Mouse (Mus musculus): ENCODE measurements at regions not wholly inside any gene's neighbourhood (a gene's known extent, or its start where the extent isn't known, plus 50 kb on each side); places are given as distances from the start of the nearest gene placed in this dataset.
A peak's percentile ranks its signal among the peaks of the same experiment; 100 is the strongest.

DNA sequence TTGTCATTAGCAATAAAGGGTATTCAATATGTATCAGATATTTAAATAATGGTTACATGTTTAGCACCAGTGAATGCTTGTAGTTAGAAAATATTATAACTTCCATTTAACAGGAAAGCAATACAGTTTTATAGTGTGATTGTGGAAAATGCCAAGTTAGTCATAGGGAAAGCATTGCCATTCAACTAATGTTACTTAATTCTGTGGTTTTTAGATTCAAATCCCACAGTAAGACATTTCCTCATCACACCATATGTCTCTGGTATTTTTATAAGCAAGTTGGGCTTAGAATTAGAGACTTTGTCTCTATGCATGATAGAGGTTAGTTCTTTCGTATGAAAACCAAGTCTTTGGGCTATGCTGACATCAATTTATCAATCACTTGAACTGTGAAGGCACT is 133.0 kb downstream of the Prr30 start:
- Histone ChIP-seq H3K4me1 (ENCODE audit: control insufficient read depth, insufficient read depth, low read length) (no peaks in the 10 kb centered on the region), H3K27me3 (ENCODE audit: control insufficient read depth, insufficient read depth, low read length) (no peaks in the 10 kb centered on the region), H3K4me3 (ENCODE audit: low read depth, low read length) (no peak overlapping the region), H3K36me3 (ENCODE audit: control insufficient read depth, insufficient read depth, low read length) (no peaks in the 10 kb centered on the region), H3K9ac (ENCODE audit: low read length) (no peak overlapping the region), H3K9me3 (ENCODE audit: control insufficient read depth, low read length) (no peaks in the 10 kb centered on the region), H3K27ac (ENCODE audit: low read depth, low read length) (no peak overlapping the region), H3K4me2 (ENCODE audit: low read depth) (no peak overlapping the region)
- ATAC-seq (ENCODE audit: insufficient read depth, low FRiP score, low TSS enrichment) (no peak), DNase-seq (ENCODE audit: low spot score) (no peak)
- WGBS: 87% methylated on average over 1 of the region's 1 CpGs

DNA sequence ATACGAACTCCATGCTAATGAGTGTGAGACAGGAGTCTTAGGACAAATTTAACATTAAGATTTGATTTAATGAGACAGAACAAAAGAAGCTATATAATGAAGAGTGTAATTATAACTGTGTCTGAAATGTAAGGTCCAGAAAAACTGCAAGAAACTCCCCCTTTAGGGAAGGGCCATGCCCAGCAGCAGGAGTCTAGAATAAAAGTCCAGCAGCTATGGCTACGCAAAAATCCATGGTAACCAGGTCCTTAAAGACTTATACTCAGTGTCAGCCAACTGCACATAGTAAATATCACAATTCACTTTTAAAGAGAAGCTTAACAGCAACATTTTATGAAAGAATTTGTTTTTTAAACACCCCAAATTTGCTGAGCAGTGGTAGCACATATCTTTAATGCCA is 143.3 kb downstream of the Prr30 start:
- no peaks in the 10 kb centered on the region for H3K4me1 ChIP-seq (ENCODE audit: control insufficient read depth, insufficient read depth, low read length)
- H3K27me3 ChIP-seq (ENCODE audit: control insufficient read depth, insufficient read depth, low read length): no peaks in the 10 kb centered on the region
- no peak overlapping the region for H3K27ac ChIP-seq (ENCODE audit: low read depth, low read length)
- H3K4me2 ChIP-seq (ENCODE audit: low read depth): no peak overlapping the region
- WGBS: 88% methylated on average over 2 of the region's 2 CpGs
- no peaks in the 10 kb centered on the region for H3K9me3 ChIP-seq (ENCODE audit: control insufficient read depth, low read length)
- no peak overlapping the region for H3K9ac ChIP-seq (ENCODE audit: low read length)
- no peak overlapping the region for H3K4me3 ChIP-seq (ENCODE audit: low read depth, low read length)
- ATAC-seq (ENCODE audit: insufficient read depth, low FRiP score, low TSS enrichment): no peak
- no peaks in the 10 kb centered on the region for H3K36me3 ChIP-seq (ENCODE audit: control insufficient read depth, insufficient read depth, low read length)
- no peak for DNase-seq (ENCODE audit: low spot score)

- Histone ChIP-seq H3K4me2 (ENCODE audit: low read depth) (no peak overlapping the region), H3K9ac (ENCODE audit: low read length) (no peak overlapping the region), H3K27me3 (ENCODE audit: control insufficient read depth, insufficient read depth, low read length) (no peaks in the 10 kb centered on the region), H3K9me3 (ENCODE audit: control insufficient read depth, low read length) (no peaks in the 10 kb centered on the region), H3K4me1 (ENCODE audit: control insufficient read depth, insufficient read depth, low read length) (no peaks in the 10 kb centered on the region), H3K4me3 (ENCODE audit: low read depth, low read length) (no peak overlapping the region), H3K27ac (ENCODE audit: low read depth, low read length) (no peak overlapping the region), H3K36me3 (ENCODE audit: control insufficient read depth, insufficient read depth, low read length) (no peaks in the 10 kb centered on the region)
- peak; percentile 15 for DNase-seq (ENCODE audit: low spot score)
- ATAC-seq (ENCODE audit: insufficient read depth, low FRiP score, low TSS enrichment): no peak; the same call in 1 of the 2 replicates
- WGBS: 32% methylated on average over 3 of the region's 3 CpGs
These were observed 144.2 kb downstream of the Prr30 start for GRCm38 (mm10) chr14:101055915-101056314.

GRCm38 (mm10) chr14:101054786-101055185 is 145.3 kb downstream of the Prr30 start:
- Histone ChIP-seq H3K4me1 (ENCODE audit: control insufficient read depth, insufficient read depth, low read length) (no peaks in the 10 kb centered on the region), H3K36me3 (ENCODE audit: control insufficient read depth, insufficient read depth, low read length) (no peaks in the 10 kb centered on the region), H3K9me3 (ENCODE audit: control insufficient read depth, low read length) (no peaks in the 10 kb centered on the region), H3K27me3 (ENCODE audit: control insufficient read depth, insufficient read depth, low read length) (no peaks in the 10 kb centered on the region), H3K9ac (ENCODE audit: low read length) (no peak overlapping the region), H3K4me3 (ENCODE audit: low read depth, low read length) (no peak overlapping the region), H3K4me2 (ENCODE audit: low read depth) (no peak overlapping the region), H3K27ac (ENCODE audit: low read depth, low read length) (no peak overlapping the region)
- no peak for DNase-seq (ENCODE audit: low spot score)
- WGBS: 91% methylated on average over 4 of the region's 4 CpGs
- ATAC-seq (ENCODE audit: insufficient read depth, low FRiP score, low TSS enrichment): no peak

GRCm38 (mm10) chr14:101052760-101053159 is 147.4 kb downstream of the Prr30 start:
- Histone ChIP-seq H3K4me2 (ENCODE audit: low read depth) (no peak overlapping the region), H3K27me3 (ENCODE audit: control insufficient read depth, insufficient read depth, low read length) (no peaks in the 10 kb centered on the region), H3K27ac (ENCODE audit: low read depth, low read length) (no peak overlapping the region), H3K9ac (ENCODE audit: low read length) (no peak overlapping the region), H3K4me3 (ENCODE audit: low read depth, low read length) (no peak overlapping the region), H3K36me3 (ENCODE audit: control insufficient read depth, insufficient read depth, low read length) (no peaks in the 10 kb centered on the region), H3K4me1 (ENCODE audit: control insufficient read depth, insufficient read depth, low read length) (no peaks in the 10 kb centered on the region), H3K9me3 (ENCODE audit: control insufficient read depth, low read length) (no peaks in the 10 kb centered on the region)
- ATAC-seq (ENCODE audit: insufficient read depth, low FRiP score, low TSS enrichment): no peak
- WGBS: 78% methylated on average over 2 of the region's 2 CpGs
- DNase-seq (ENCODE audit: low spot score): no peak

DNA sequence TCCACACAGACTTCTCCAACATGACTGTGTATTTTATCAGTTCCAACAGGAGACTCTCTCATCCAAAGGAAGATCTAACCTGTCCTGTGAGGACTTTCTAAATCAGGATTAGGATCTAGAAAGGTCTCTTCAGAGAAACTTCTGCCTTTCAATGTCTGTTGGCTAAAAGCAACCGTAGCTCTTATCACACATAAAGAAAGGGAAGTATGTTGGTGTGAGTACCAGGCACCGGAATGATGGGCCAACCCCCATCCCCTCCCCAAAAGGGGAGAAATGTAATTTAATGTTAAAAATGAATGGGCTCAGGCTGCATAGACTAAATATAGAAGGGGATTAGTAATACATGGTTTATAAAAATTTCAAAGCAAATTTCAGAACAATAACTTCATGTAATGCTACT is 149.9 kb downstream of the Prr30 start:
- no peak overlapping the region for H3K27ac ChIP-seq (ENCODE audit: low read depth, low read length)
- H3K9ac ChIP-seq (ENCODE audit: low read length): no peak overlapping the region
- H3K27me3 ChIP-seq (ENCODE audit: control insufficient read depth, insufficient read depth, low read length): no peaks in the 10 kb centered on the region
- no peak overlapping the region for H3K4me3 ChIP-seq (ENCODE audit: low read depth, low read length)
- ATAC-seq (ENCODE audit: insufficient read depth, low FRiP score, low TSS enrichment) (no peak), DNase-seq (ENCODE audit: low spot score) (no peak)
- no peaks in the 10 kb centered on the region for H3K4me1 ChIP-seq (ENCODE audit: control insufficient read depth, insufficient read depth, low read length)
- no peaks in the 10 kb centered on the region for H3K9me3 ChIP-seq (ENCODE audit: control insufficient read depth, low read length)
- H3K4me2 ChIP-seq (ENCODE audit: low read depth): no peak overlapping the region
- H3K36me3 ChIP-seq (ENCODE audit: control insufficient read depth, insufficient read depth, low read length): no peaks in the 10 kb centered on the region
- WGBS: 94% methylated on average over 2 of the region's 2 CpGs

DNA sequence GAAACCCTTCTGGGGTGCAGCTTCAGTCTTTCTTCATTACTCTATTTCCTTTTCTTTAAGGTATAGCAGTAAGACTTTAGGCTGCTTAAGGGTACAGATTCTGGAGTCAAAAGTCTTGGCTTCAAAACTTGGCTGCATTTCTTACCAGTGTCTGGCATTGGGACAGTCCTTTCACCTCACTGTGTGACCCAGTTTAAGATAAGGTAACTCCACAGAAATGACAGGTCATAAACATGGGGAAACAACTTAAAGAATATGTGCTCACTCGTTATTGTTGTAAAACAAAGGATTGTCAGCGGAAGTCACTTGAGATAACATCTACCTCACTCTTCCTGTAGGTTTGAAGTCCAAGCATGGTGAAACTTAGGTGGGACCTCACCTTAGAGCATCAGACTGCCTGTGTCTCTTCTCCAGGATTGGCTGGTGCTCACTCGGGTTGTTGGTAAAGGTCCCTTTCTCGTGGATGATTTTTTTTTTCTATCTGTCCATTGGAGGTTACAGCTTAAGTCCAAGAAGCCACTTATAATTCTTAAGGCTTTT is 150.4 kb downstream of the Prr30 start:
- H3K9me3 ChIP-seq (ENCODE audit: control insufficient read depth, low read length): no peaks in the 10 kb centered on the region
- no peak for DNase-seq (ENCODE audit: low spot score)
- H3K27ac ChIP-seq (ENCODE audit: low read depth, low read length): no peak overlapping the region
- H3K4me2 ChIP-seq (ENCODE audit: low read depth): no peak overlapping the region
- H3K4me3 ChIP-seq (ENCODE audit: low read depth, low read length): no peak overlapping the region
- H3K36me3 ChIP-seq (ENCODE audit: control insufficient read depth, insufficient read depth, low read length): no peaks in the 10 kb centered on the region
- H3K27me3 ChIP-seq (ENCODE audit: control insufficient read depth, insufficient read depth, low read length): no peaks in the 10 kb centered on the region
- no peak for ATAC-seq (ENCODE audit: insufficient read depth, low FRiP score, low TSS enrichment)
- 89% methylated on average over 4 of the region's 4 CpGs for WGBS
- H3K9ac ChIP-seq (ENCODE audit: low read length): no peak overlapping the region
- H3K4me1 ChIP-seq (ENCODE audit: control insufficient read depth, insufficient read depth, low read length): no peaks in the 10 kb centered on the region

DNA sequence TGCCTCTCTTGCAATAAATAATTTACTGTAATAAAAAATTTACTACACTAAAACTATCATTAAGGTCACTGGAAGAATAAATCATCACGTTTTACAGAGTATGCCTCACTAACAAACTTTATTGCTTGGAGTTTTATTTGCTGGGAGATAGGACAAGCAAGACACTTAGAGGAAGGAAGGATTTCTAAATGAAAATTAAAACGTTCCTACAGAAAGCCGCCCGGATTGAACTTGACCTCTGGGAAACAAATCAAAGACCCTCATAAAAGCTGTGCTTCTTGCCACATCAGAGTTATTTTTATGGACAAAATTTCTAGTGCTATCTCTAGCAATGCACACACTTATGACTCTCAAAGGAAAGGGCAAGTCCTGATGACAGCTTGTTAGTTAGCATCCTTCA is 156.6 kb downstream of the Prr30 start:
- H3K9ac ChIP-seq (ENCODE audit: low read length): no peak overlapping the region
- ATAC-seq (ENCODE audit: insufficient read depth, low FRiP score, low TSS enrichment): no peak

GRCm38 (mm10) chr14:101001070-101001469 is 199.1 kb downstream of the Prr30 start:
- ATAC-seq (ENCODE audit: insufficient read depth, low FRiP score, low TSS enrichment): no peak
- DNase-seq (ENCODE audit: low spot score): no peak
- no peaks in the 10 kb centered on the region for H3K36me3 ChIP-seq (ENCODE audit: control insufficient read depth, insufficient read depth, low read length)
- H3K4me3 ChIP-seq (ENCODE audit: low read depth, low read length): no peak overlapping the region
- H3K27me3 ChIP-seq (ENCODE audit: control insufficient read depth, insufficient read depth, low read length): no peaks in the 10 kb centered on the region
- no peaks in the 10 kb centered on the region for H3K4me1 ChIP-seq (ENCODE audit: control insufficient read depth, insufficient read depth, low read length)
- H3K27ac ChIP-seq (ENCODE audit: low read depth, low read length): no peak overlapping the region
- 30% methylated on average over 1 of the region's 1 CpGs for WGBS
- no peak overlapping the region for H3K9ac ChIP-seq (ENCODE audit: low read length)
- H3K4me2 ChIP-seq (ENCODE audit: low read depth): no peak overlapping the region
- H3K9me3 ChIP-seq (ENCODE audit: control insufficient read depth, low read length): no peaks in the 10 kb centered on the region

More for the DNA sequence above, 156.6 kb downstream of the Prr30 start:
- H3K36me3 ChIP-seq (ENCODE audit: control insufficient read depth, insufficient read depth, low read length): no peaks in the 10 kb centered on the region
- WGBS: 68% methylated on average over 4 of the region's 4 CpGs
- no peaks in the 10 kb centered on the region for H3K27me3 ChIP-seq (ENCODE audit: control insufficient read depth, insufficient read depth, low read length)
- no peak overlapping the region for H3K27ac ChIP-seq (ENCODE audit: low read depth, low read length)
- no peak overlapping the region for H3K4me2 ChIP-seq (ENCODE audit: low read depth)
- no peaks in the 10 kb centered on the region for H3K9me3 ChIP-seq (ENCODE audit: control insufficient read depth, low read length)
- DNase-seq (ENCODE audit: low spot score): no peak
- H3K4me1 ChIP-seq (ENCODE audit: control insufficient read depth, insufficient read depth, low read length): no peaks in the 10 kb centered on the region
- no peak overlapping the region for H3K4me3 ChIP-seq (ENCODE audit: low read depth, low read length)

All from neural tube, embryonic 11.5 days (tissue).